Mouse (Mus musculus) C2C12 (cell line): ENCODE data around the gene Hipk2. TPM values are rescaled to one million over a fixed set of nuclear protein-coding genes. Genes with fewer than 3 reads are reported as not detected.

Experiments used
- H3K27me3 ChIP-seq: one replicate; pipeline ENCODE4 v1.6.1; 2011; ENCODE audit not compliant: control insufficient read depth, insufficient read depth, insufficient read length
- H3K36me3 ChIP-seq: one replicate; pipeline ENCODE4 v1.6.1; 2011; ENCODE audit not compliant: control insufficient read depth, insufficient read depth
- H3K4me3 ChIP-seq: one replicate; pipeline ENCODE4 v1.5.1; 2011; ENCODE audit warnings: mild to moderate bottlenecking, control low read depth; ENCODE audit not compliant: poor library complexity, insufficient read depth, severe bottlenecking
- H3K79me2 ChIP-seq: one replicate; pipeline ENCODE4 v1.6.1; 2011; ENCODE audit not compliant: control insufficient read depth, insufficient read depth
- H3K79me3 ChIP-seq: one replicate; pipeline ENCODE4 v1.6.1; 2011; ENCODE audit warnings: low read depth, control low read depth
- H3ac ChIP-seq: one replicate; pipeline ENCODE3; 2011; ENCODE audit warnings: low read depth; ENCODE audit not compliant: control insufficient read depth, insufficient read length
- CEBPB ChIP-seq: IDR thresholded peaks from one replicate; pipeline ENCODE4 v1.6.1; 2011; ENCODE audit warnings: low read depth, mild to moderate bottlenecking, control low read depth, moderate library complexity
- CTCF ChIP-seq: IDR thresholded peaks from one replicate; pipeline ENCODE4 v1.5.1; 2011; ENCODE audit not compliant: control insufficient read depth, insufficient read depth, insufficient read length
- FOSL1 ChIP-seq: IDR thresholded peaks from one replicate; pipeline ENCODE4 v1.8.0; 2011; ENCODE audit warnings: mild to moderate bottlenecking, low read length; ENCODE audit not compliant: poor library complexity, insufficient read depth, severe bottlenecking
- MAX ChIP-seq: IDR thresholded peaks from one replicate; pipeline ENCODE4 v1.6.1; 2011; ENCODE audit warnings: mild to moderate bottlenecking, control low read depth
- MYOD1 ChIP-seq: IDR thresholded peaks from one replicate; pipeline ENCODE4 v1.6.1; 2011; ENCODE audit warnings: low read depth; ENCODE audit not compliant: control insufficient read depth, insufficient read length
- MYOG ChIP-seq: IDR thresholded peaks from one replicate; pipeline ENCODE4 v1.6.1; 2011; ENCODE audit not compliant: control insufficient read depth, insufficient read length; ENCODE audit errors: extremely low read depth
- USF1 ChIP-seq: IDR thresholded peaks from one replicate; pipeline ENCODE4 v1.6.1; 2011; ENCODE audit warnings: low read depth, mild to moderate bottlenecking, control low read depth, moderate library complexity
- polyA plus RNA-seq: library from polyadenylated mRNA; unstranded; fragments of >200 nt; fragmentation: generic; extraction: Trizol; gene quantifications from one replicate; pipeline ENCODE4 v1.2.1, GENCODE M21; 2012; ENCODE audit warnings: missing spikeins

Gene Hipk2
- polyA plus RNA-seq, 1 experiment, result 13.6 TPM

DNA sequence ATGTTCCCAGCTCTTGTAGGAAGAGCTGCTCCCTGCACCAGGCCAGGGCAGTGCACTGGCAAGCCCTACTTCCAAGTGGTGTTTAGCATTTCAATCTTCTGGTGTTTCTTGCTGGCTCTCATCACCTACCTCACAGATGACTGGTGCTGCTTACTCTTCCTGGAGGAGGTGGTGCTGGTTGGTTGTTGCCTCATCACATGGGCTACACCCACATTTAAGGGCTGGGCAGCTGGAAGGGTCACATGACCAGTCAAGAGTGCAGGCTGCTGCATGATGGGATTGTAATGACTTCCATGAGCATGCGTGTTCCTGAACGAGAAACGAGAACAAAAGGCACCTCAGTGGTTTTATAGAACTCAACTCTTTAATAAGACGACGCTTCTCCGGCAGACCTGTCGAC lies 157.3 kb downstream of the Hipk2 start:
- no peak overlapping the region for H3K4me3 ChIP-seq
- no peaks in the 10 kb centered on the region for H3K27me3 ChIP-seq
- no peaks in the 10 kb centered on the region for H3K79me2 ChIP-seq
- H3K79me3 ChIP-seq, result no peaks in the 10 kb centered on the region
- peak; percentile 28 for TF ChIP-seq USF1
- TF ChIP-seq MAX, result no peak
- TF ChIP-seq CTCF, result no peak
- H3K36me3 ChIP-seq, result peaks cover 65% of the 10 kb centered on the region
- H3ac ChIP-seq, result no peak overlapping the region

DNA sequence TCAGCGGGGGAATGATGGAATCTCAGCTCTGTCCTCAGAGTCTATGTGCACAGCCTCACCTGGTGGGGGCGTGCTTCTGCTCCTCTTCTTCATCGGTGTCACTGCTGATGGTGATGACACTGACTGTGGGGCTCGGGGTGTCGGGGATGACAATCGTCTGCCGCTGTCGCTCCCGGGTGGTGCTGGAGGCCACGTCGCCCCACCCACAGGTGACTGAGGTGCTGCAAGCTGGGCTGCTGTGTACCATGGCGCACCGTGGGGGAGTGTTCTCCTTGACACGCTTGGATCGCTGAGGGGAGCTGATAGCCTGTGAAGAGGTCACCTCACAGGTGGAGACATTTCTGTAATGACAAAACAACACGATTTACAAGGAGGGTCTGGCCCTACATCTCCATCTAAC lies 160.1 kb downstream of the Hipk2 start:
- Histone ChIP-seq H3K79me2 (no peaks in the 10 kb centered on the region), H3ac (no peak overlapping the region), H3K36me3 (peaks cover 67% of the 10 kb centered on the region), H3K4me3 (no peak overlapping the region), H3K27me3 (no peaks in the 10 kb centered on the region), H3K79me3 (no peaks in the 10 kb centered on the region)
- TF ChIP-seq FOSL1, result no peak
- no peak for TF ChIP-seq MYOD1
- TF ChIP-seq MYOG, result no peak
- TF ChIP-seq CTCF, result no peak
- TF ChIP-seq USF1, result no peak
- no peak for TF ChIP-seq MAX
- TF ChIP-seq CEBPB, result no peak

DNA sequence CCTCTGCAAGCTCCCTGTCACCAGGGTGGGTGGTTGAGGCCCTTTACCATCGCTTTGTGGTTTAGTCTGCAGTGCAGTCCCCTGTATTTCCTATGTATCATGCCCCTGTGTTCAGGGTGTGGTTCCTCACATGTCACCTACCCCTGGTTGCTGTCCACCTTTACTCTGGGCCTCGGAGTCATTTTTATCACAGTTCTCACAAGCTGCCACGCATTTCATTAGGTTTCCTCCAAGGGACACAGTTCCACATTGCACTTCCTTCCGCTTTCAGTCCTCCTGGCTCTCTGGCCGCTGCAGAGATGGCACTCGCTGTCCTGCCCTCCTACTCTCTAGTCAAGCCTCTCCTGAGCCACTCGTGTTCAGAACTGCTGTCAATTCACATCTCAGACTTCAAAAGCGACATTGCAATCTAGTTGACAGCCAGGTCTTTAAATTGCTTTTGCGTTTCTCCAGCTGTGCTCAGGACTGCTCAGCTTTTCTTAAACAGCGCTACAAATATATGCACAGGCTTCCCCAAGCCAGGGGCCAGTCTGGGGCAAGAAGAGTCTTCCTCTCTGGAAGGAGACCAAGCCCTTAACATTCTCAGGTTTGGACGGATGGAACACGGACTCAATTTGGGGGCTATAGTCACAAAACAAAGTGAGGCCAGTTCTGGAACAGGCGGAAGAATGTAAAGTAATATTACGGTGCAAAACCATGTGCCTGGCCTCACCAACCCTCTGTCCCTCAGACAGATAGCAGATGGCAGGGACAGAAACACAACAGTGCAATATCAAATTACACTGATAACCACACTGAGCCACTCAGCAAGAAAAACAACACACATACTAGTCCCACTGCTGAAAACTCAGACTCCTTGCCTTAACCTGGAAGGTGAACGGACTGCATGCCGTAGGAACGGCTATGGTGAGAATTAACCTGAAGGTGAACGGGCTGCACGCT lies 161.7 kb downstream of the Hipk2 start:
- H3ac ChIP-seq, result no peak overlapping the region
- no peak overlapping the region for H3K4me3 ChIP-seq
- no peaks in the 10 kb centered on the region for H3K79me3 ChIP-seq
- H3K36me3 ChIP-seq, result peaks cover 67% of the 10 kb centered on the region
- TF ChIP-seq USF1, result no peak
- no peak for TF ChIP-seq MAX
- TF ChIP-seq MYOG, result no peak
- TF ChIP-seq CEBPB, result no peak
- no peak for TF ChIP-seq CTCF
- TF ChIP-seq FOSL1, result no peak
- no peak for TF ChIP-seq MYOD1
- H3K27me3 ChIP-seq, result no peaks in the 10 kb centered on the region
- no peaks in the 10 kb centered on the region for H3K79me2 ChIP-seq

GRCm38 (mm10) chr6:38710449-38710848 lies 165.5 kb downstream of the Hipk2 start:
- H3K79me2 ChIP-seq, result no peaks in the 10 kb centered on the region
- H3ac ChIP-seq, result no peak overlapping the region
- no peaks in the 10 kb centered on the region for H3K27me3 ChIP-seq
- H3K4me3 ChIP-seq, result no peak overlapping the region
- TF ChIP-seq MYOG (no peak), CEBPB (no peak), USF1 (no peak), MAX (no peak), FOSL1 (no peak), CTCF (no peak), MYOD1 (no peak)
- H3K79me3 ChIP-seq, result no peaks in the 10 kb centered on the region
- peaks cover 35% of the 10 kb centered on the region for H3K36me3 ChIP-seq

- no peak for TF ChIP-seq CEBPB
- no peak for TF ChIP-seq CTCF
- no peak for TF ChIP-seq MYOD1
- TF ChIP-seq MAX, result no peak
- no peak for TF ChIP-seq MYOG
- peaks cover 12% of the 10 kb centered on the region for H3K36me3 ChIP-seq
- H3K4me3 ChIP-seq, result no peak overlapping the region
- H3K79me3 ChIP-seq, result no peaks in the 10 kb centered on the region
- H3ac ChIP-seq, result no peak overlapping the region
- no peaks in the 10 kb centered on the region for H3K27me3 ChIP-seq
- H3K79me2 ChIP-seq, result no peaks in the 10 kb centered on the region
Measured at GRCm38 (mm10) chr6:38704264-38704984, 171.5 kb downstream of the Hipk2 start.

- no peak overlapping the region for H3K4me3 ChIP-seq
- no peaks in the 10 kb centered on the region for H3K79me3 ChIP-seq
- no peak overlapping the region for H3ac ChIP-seq
- H3K36me3 ChIP-seq, result peaks cover 18% of the 10 kb centered on the region
- H3K79me2 ChIP-seq, result no peaks in the 10 kb centered on the region
- TF ChIP-seq MYOD1 (no peak), CTCF (no peak), USF1 (no peak), FOSL1 (no peak), MAX (no peak), MYOG (no peak)
- H3K27me3 ChIP-seq, result no peaks in the 10 kb centered on the region
Measured at GRCm38 (mm10) chr6:38703526-38703925, 172.4 kb downstream of the Hipk2 start.
